Mouse (Mus musculus): ENCODE measurements around the gene Srcap. TPM values are rescaled to one million over a fixed set of nuclear protein-coding genes. Genes with fewer than 3 reads are reported as not detected.

Srcap gene
- polyA plus RNA-seq, 1 experiment = 24.1 TPM

DNA sequence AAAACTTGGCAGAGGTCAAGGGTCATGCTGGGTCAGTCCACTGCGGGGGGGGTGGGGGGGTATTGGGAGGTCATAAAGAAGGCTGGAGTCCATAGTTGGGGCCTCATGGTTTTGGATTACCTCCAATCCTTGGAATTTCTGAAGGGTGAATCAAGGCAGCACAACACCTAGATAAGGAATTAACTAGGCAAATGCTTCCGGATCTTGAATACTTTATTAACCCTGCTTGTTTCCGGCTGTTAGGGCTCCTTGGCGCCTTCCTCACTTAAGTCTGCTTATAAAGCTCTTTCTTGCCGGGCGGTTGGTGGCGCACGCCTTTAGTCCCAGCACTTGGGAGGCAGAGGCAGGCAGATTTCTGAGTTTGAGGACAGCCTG lies 1.2 kb downstream of the Srcap start:
- Histone ChIP-seq H3K36me3 (ENCODE audit: control insufficient read depth, insufficient read depth) (peaks cover 43% of the 10 kb centered on the region), H3K27me3 (ENCODE audit: control insufficient read depth, insufficient read depth, insufficient read length) (no peaks in the 10 kb centered on the region), H3ac (ENCODE audit: control insufficient read depth, insufficient read length, low read depth) (no peak overlapping the region), H3K4me3 (ENCODE audit: insufficient read depth, poor library complexity, severe bottlenecking) (peak overlapping the region; percentile 76), H3K79me2 (ENCODE audit: control insufficient read depth, insufficient read depth) (peaks cover 56% of the 10 kb centered on the region), H3K79me3 (ENCODE audit: low read depth) (peaks cover 41% of the 10 kb centered on the region)
- TF ChIP-seq CTCF (IDR thresholded peaks at IDR 0.05; ENCODE audit: control insufficient read depth, insufficient read depth, insufficient read length) (no peak), MYOD1 (IDR thresholded peaks at IDR 0.05; ENCODE audit: control insufficient read depth, insufficient read length, low read depth) (no peak), MYOG (IDR thresholded peaks at IDR 0.05; ENCODE audit: control insufficient read depth, extremely low read depth, insufficient read length) (no peak), USF1 (IDR thresholded peaks at IDR 0.05; ENCODE audit: low read depth) (no peak), MAX (IDR thresholded peaks at IDR 0.05) (no peak), FOSL1 (IDR thresholded peaks at IDR 0.05; ENCODE audit: insufficient read depth, low read length, poor library complexity, severe bottlenecking) (no peak)

- Histone ChIP-seq H3K36me3 (ENCODE audit: control insufficient read depth, insufficient read depth) (peaks cover 50% of the 10 kb centered on the region), H3K4me3 (ENCODE audit: insufficient read depth, poor library complexity, severe bottlenecking) (no peak overlapping the region), H3K79me2 (ENCODE audit: control insufficient read depth, insufficient read depth) (peaks cover 64% of the 10 kb centered on the region), H3ac (ENCODE audit: control insufficient read depth, insufficient read length, low read depth) (no peak overlapping the region), H3K79me3 (ENCODE audit: low read depth) (peaks cover 43% of the 10 kb centered on the region), H3K27me3 (ENCODE audit: control insufficient read depth, insufficient read depth, insufficient read length) (no peaks in the 10 kb centered on the region)
- TF ChIP-seq MYOG (IDR thresholded peaks at IDR 0.05; ENCODE audit: control insufficient read depth, extremely low read depth, insufficient read length) (no peak), CTCF (IDR thresholded peaks at IDR 0.05; ENCODE audit: control insufficient read depth, insufficient read depth, insufficient read length) (no peak), MYOD1 (IDR thresholded peaks at IDR 0.05; ENCODE audit: control insufficient read depth, insufficient read length, low read depth) (no peak), USF1 (IDR thresholded peaks at IDR 0.05; ENCODE audit: low read depth) (no peak), FOSL1 (IDR thresholded peaks at IDR 0.05; ENCODE audit: insufficient read depth, low read length, poor library complexity, severe bottlenecking) (no peak), CEBPB (IDR thresholded peaks at IDR 0.05; ENCODE audit: low read depth) (no peak), MAX (IDR thresholded peaks at IDR 0.05) (no peak)
These were observed 2.0 kb downstream of the Srcap start for GRCm38 (mm10) chr7:127513781-127514180.

GRCm38 (mm10) chr7:127515846-127516245 lies 4.1 kb downstream of the Srcap start:
- no peak overlapping the region for H3K4me3 ChIP-seq (ENCODE audit: insufficient read depth, poor library complexity, severe bottlenecking)
- H3K27me3 ChIP-seq (ENCODE audit: control insufficient read depth, insufficient read depth, insufficient read length) = no peaks in the 10 kb centered on the region
- H3K79me2 ChIP-seq (ENCODE audit: control insufficient read depth, insufficient read depth) = peaks cover 64% of the 10 kb centered on the region
- no peak for TF ChIP-seq FOSL1 (IDR thresholded peaks at IDR 0.05; ENCODE audit: insufficient read depth, low read length, poor library complexity, severe bottlenecking)
- H3ac ChIP-seq (ENCODE audit: control insufficient read depth, insufficient read length, low read depth) = no peak overlapping the region
- H3K79me3 ChIP-seq (ENCODE audit: low read depth) = peaks cover 44% of the 10 kb centered on the region
- peaks cover 70% of the 10 kb centered on the region for H3K36me3 ChIP-seq (ENCODE audit: control insufficient read depth, insufficient read depth)

- Histone ChIP-seq H3K79me2 (ENCODE audit: control insufficient read depth, insufficient read depth) (peaks cover 64% of the 10 kb centered on the region), H3K4me3 (ENCODE audit: insufficient read depth, poor library complexity, severe bottlenecking) (no peak overlapping the region), H3K36me3 (ENCODE audit: control insufficient read depth, insufficient read depth) (peaks cover 75% of the 10 kb centered on the region), H3ac (ENCODE audit: control insufficient read depth, insufficient read length, low read depth) (no peak overlapping the region), H3K79me3 (ENCODE audit: low read depth) (peaks cover 44% of the 10 kb centered on the region), H3K27me3 (ENCODE audit: control insufficient read depth, insufficient read depth, insufficient read length) (no peaks in the 10 kb centered on the region)
- TF ChIP-seq USF1 (IDR thresholded peaks at IDR 0.05; ENCODE audit: low read depth) (no peak), FOSL1 (IDR thresholded peaks at IDR 0.05; ENCODE audit: insufficient read depth, low read length, poor library complexity, severe bottlenecking) (no peak), CTCF (IDR thresholded peaks at IDR 0.05; ENCODE audit: control insufficient read depth, insufficient read depth, insufficient read length) (no peak), CEBPB (IDR thresholded peaks at IDR 0.05; ENCODE audit: low read depth) (no peak), MYOD1 (IDR thresholded peaks at IDR 0.05; ENCODE audit: control insufficient read depth, insufficient read length, low read depth) (no peak), MYOG (IDR thresholded peaks at IDR 0.05; ENCODE audit: control insufficient read depth, extremely low read depth, insufficient read length) (no peak)
These were observed 4.6 kb downstream of the Srcap start for GRCm38 (mm10) chr7:127516344-127516743.

GRCm38 (mm10) chr7:127519284-127519683 lies 7.5 kb downstream of the Srcap start, which contains the start of gene Gm42715:
TSS of gene Gm42715 (plus strand) at chr7:127519584.
- TF ChIP-seq FOSL1 (IDR thresholded peaks at IDR 0.05; ENCODE audit: insufficient read depth, low read length, poor library complexity, severe bottlenecking) (no peak), CEBPB (IDR thresholded peaks at IDR 0.05; ENCODE audit: low read depth) (no peak), CTCF (IDR thresholded peaks at IDR 0.05; ENCODE audit: control insufficient read depth, insufficient read depth, insufficient read length) (no peak), MYOG (IDR thresholded peaks at IDR 0.05; ENCODE audit: control insufficient read depth, extremely low read depth, insufficient read length) (no peak), MAX (IDR thresholded peaks at IDR 0.05) (no peak), MYOD1 (IDR thresholded peaks at IDR 0.05; ENCODE audit: control insufficient read depth, insufficient read length, low read depth) (no peak), USF1 (IDR thresholded peaks at IDR 0.05; ENCODE audit: low read depth) (no peak)
- no peak within 1 kb of the TSS for H3K4me3 ChIP-seq (ENCODE audit: insufficient read depth, poor library complexity, severe bottlenecking)
- peaks cover 32% of the 10 kb centered on the region for H3K79me3 ChIP-seq (ENCODE audit: low read depth)
- no peaks in the 10 kb centered on the region for H3K27me3 ChIP-seq (ENCODE audit: control insufficient read depth, insufficient read depth, insufficient read length)
- no peak within 1 kb of the TSS for H3ac ChIP-seq (ENCODE audit: control insufficient read depth, insufficient read length, low read depth)
- H3K79me2 ChIP-seq (ENCODE audit: control insufficient read depth, insufficient read depth) = peaks cover 67% of the 10 kb centered on the region
- peaks cover 93% of the 10 kb centered on the region for H3K36me3 ChIP-seq (ENCODE audit: control insufficient read depth, insufficient read depth)

- Histone ChIP-seq H3K27me3 (ENCODE audit: control insufficient read depth, insufficient read depth, insufficient read length) (no peaks in the 10 kb centered on the region), H3K4me3 (ENCODE audit: insufficient read depth, poor library complexity, severe bottlenecking) (no peak overlapping the region), H3K36me3 (ENCODE audit: control insufficient read depth, insufficient read depth) (peaks cover 99% of the 10 kb centered on the region), H3ac (ENCODE audit: control insufficient read depth, insufficient read length, low read depth) (no peak overlapping the region), H3K79me2 (ENCODE audit: control insufficient read depth, insufficient read depth) (peaks cover 20% of the 10 kb centered on the region), H3K79me3 (ENCODE audit: low read depth) (peaks cover 5% of the 10 kb centered on the region)
- no peak for TF ChIP-seq CEBPB (IDR thresholded peaks at IDR 0.05; ENCODE audit: low read depth)
- no peak for TF ChIP-seq CTCF (IDR thresholded peaks at IDR 0.05; ENCODE audit: control insufficient read depth, insufficient read depth, insufficient read length)
- TF ChIP-seq USF1 (IDR thresholded peaks at IDR 0.05; ENCODE audit: low read depth) = no peak
- TF ChIP-seq MYOG (IDR thresholded peaks at IDR 0.05; ENCODE audit: control insufficient read depth, extremely low read depth, insufficient read length) = no peak
- no peak for TF ChIP-seq MAX (IDR thresholded peaks at IDR 0.05)
- TF ChIP-seq MYOD1 (IDR thresholded peaks at IDR 0.05; ENCODE audit: control insufficient read depth, insufficient read length, low read depth) = no peak
- TF ChIP-seq FOSL1 (IDR thresholded peaks at IDR 0.05; ENCODE audit: insufficient read depth, low read length, poor library complexity, severe bottlenecking) = no peak
These were observed 29.9 kb downstream of the Srcap start for GRCm38 (mm10) chr7:127541671-127542070.

Measured in C2C12 (cell line).